Mouse (Mus musculus): ENCODE data around the gene Dock1.

DNA sequence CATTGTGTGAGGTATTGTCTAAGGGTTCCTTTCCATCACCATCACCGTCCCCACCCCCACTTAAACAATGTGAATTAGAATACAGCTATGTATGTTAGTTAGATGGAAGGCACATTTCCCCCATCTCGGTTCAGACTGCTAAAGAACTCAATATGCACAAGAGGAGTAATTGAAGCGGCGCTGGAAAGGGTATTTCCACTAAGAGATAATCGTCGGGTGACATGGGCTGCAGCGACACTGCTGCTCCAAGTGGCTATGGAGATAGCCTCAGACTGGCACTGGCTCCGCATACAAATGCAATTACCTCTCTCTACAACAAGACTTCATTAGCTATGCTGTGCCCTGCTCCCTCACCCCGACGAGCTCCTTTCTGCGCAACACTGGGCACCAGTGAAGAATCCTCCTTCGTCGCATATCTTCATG lies 222.0 kb downstream of the Dock1 start:
- TF ChIP-seq ZC3H11A (IDR thresholded peaks at IDR 0.05; ENCODE audit: borderline replicate concordance, low read depth, low read length) (no peak), CHD2 (IDR thresholded peaks at IDR 0.05; ENCODE audit: low read depth, low read length) (no peak), HCFC1 (IDR thresholded peaks at IDR 0.05; ENCODE audit: borderline replicate concordance, insufficient read depth, low read length) (no peak)

Data from ES-E14 (cell line).